Mouse (Mus musculus): ENCODE data around the gene Mettl22.

Gene Mettl22

GRCm38 (mm10) chr16:8513236-8513906 is 42.8 kb downstream of the Mettl22 start, which contains the start of gene Abat:
Gene Abat (plus strand): TSS chr16:8513429.
- DNase-seq, result peak; percentile 98

GRCm38 (mm10) chr16:8514180-8514579 is 43.6 kb downstream of the Mettl22 start:
- peak; percentile 88 for DNase-seq

- DNase-seq, result no peak
Measured at GRCm38 (mm10) chr16:8520525-8520924, 49.9 kb downstream of the Mettl22 start.

GRCm38 (mm10) chr16:8521322-8521721 is 50.7 kb downstream of the Mettl22 start:
- no peak for DNase-seq

- peak; percentile 80 for DNase-seq
Measured at GRCm38 (mm10) chr16:8523480-8524144, 53.0 kb downstream of the Mettl22 start.

GRCm38 (mm10) chr16:8524163-8524847 is 53.7 kb downstream of the Mettl22 start:
- DNase-seq, result no peak

- no peak for DNase-seq
Measured at GRCm38 (mm10) chr16:8525293-8525692, 54.7 kb downstream of the Mettl22 start.

- DNase-seq, result no peak
Measured at GRCm38 (mm10) chr16:8525877-8526276, 55.3 kb downstream of the Mettl22 start.

- no peak for DNase-seq
Measured at GRCm38 (mm10) chr16:8529389-8529788, 58.8 kb downstream of the Mettl22 start.

- no peak for DNase-seq
Measured at GRCm38 (mm10) chr16:8530018-8530417, 59.4 kb downstream of the Mettl22 start.

- DNase-seq, result no peak
Measured at GRCm38 (mm10) chr16:8532461-8532860, 61.9 kb downstream of the Mettl22 start.

GRCm38 (mm10) chr16:8532894-8533293 is 62.3 kb downstream of the Mettl22 start:
- no peak for DNase-seq

GRCm38 (mm10) chr16:8533477-8533876 is 62.9 kb downstream of the Mettl22 start:
- no peak for DNase-seq

GRCm38 (mm10) chr16:8534466-8535200 is 64.0 kb downstream of the Mettl22 start:
- DNase-seq, result peak; percentile 77

- DNase-seq, result peak; percentile 80
Measured at GRCm38 (mm10) chr16:8535411-8535810, 64.8 kb downstream of the Mettl22 start.

- DNase-seq, result peak; percentile 93
Measured at GRCm38 (mm10) chr16:8539150-8539865, 68.7 kb downstream of the Mettl22 start.

Data from retina, postnatal 1 day (tissue).